Mouse (Mus musculus) testis, postnatal 10 days (tissue): ENCODE data around the gene Baat.
"Not testable (repeated sequence)": the region's sequence is repeated elsewhere in the genome, so short reads cannot be mapped to it uniquely, and the experiment has no call there.

Experiments
- DNase-seq: peaks from one replicate; pipeline ENCODE4 v3.0.0; 2021; ENCODE audit warnings: low spot score

Gene Baat

GRCm38 (mm10) chr4:49506386-49506785 is at the start of gene Baat:
Baat (minus strand) TSS chr4:49506557.
- DNase-seq, result no peak

DNA sequence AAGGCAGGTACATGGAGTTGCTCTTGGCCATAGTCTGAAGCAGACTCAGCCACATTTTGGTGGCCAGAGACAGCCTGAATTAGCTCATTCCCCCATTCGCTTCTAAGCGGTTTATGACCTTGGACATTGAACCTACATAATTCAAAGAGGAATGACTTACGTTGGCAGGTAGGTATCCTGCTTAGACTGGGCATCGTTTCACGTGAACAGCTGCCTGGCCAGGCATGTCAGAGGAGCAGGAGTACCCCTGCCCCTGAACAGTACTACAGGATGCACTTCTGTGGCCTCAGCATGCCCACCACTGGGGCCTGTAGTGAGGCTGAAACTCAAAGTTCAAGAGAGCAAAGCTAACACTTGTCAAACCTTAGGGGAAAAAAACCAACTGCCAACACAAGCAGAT is 47.0 kb upstream of the Baat start:
- DNase-seq, result no peak

GRCm38 (mm10) chr4:49549383-49549782 is 43.0 kb upstream of the Baat start, which contains the start of gene Aldob:
Aldob (minus strand) TSS chr4:49549546.
- no peak for DNase-seq

GRCm38 (mm10) chr4:49547544-49548219 is 41.3 kb upstream of the Baat start:
- DNase-seq, result no peak

GRCm38 (mm10) chr4:49546873-49547543 is 40.7 kb upstream of the Baat start:
- no peak for DNase-seq

DNA sequence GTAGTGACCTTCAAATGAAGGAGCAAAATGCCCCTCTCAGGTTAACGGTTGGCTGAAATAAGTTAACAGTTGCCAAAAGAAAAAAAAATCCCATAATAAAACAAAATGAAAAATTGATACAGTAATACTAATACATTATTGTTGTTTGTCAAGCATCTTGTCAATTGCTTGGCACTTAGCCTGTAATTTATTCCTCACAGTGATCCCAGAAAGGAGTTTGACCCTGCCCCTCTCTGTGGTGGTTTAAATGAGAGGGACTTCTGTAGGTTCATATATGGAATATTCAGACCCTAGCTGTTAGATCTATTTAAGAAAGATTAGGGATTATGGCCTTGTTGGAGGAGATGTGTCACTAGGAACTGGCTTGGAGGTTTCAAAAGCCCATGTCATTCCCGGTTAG is 39.7 kb upstream of the Baat start:
- no peak for DNase-seq

- no peak for DNase-seq
Observed at GRCm38 (mm10) chr4:49540966-49541365, 34.6 kb upstream of the Baat start.

DNA sequence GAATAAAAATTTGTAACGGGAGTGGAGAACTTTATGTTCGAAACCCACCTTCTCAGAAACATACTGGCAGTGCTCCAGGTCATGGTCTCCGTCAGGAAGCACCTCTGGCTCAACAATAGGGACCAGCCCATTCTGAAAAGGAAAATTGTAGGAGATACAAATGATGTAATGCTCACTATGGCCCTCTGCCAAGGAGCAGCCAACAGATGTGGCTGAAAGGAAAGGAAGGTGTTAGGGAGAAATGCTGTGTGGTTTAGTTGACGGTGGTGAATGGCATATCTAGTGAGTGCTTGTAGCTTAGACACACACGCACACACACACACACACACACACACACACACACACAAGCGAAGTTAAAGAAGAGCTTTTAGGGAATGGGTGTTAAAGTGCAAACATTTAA is 33.3 kb upstream of the Baat start:
- DNase-seq, result no peak

DNA sequence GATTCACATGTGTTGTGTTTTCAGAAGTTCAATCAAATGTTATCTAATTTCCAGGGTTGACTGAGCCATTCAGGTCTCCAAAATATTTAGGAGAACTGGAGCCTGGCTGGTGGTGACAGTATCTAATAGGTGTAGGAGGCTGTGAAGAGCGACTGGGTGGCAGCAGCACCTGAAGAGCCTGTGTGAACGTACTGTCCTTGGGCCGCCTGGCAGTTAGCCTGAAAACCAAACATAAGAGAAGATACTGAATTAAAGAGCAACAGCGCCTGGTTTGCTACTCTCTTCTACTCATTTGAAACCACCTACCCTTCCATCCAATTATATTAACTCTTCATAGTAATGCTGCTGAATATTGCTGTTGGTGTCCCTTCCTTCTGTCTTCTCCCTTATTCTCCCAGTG is 30.3 kb upstream of the Baat start:
- no peak for DNase-seq

- no peak for DNase-seq
Observed at GRCm38 (mm10) chr4:49535675-49536294, 29.4 kb upstream of the Baat start.

DNA sequence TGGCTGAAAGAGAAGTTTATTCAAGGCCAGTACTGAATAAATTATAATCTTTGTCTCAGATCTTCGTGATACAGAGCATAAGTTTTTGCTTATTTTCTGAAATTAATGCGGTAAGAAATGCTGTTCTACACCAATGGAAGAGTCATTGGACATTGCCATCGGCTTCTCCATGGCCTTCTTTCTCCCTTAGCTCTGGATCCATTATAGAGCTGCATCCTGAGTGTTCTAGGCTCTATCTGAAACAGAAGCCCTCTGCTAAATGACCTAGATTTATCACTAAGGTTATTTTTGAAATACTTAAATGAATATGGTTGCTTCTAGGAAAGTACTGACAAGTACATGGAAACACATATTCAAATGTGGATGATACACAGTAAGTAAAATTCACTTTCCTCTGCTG is 28.7 kb upstream of the Baat start:
- DNase-seq, result no peak

GRCm38 (mm10) chr4:49522576-49522975 is 16.2 kb upstream of the Baat start:
- peak; percentile 71 for DNase-seq

DNA sequence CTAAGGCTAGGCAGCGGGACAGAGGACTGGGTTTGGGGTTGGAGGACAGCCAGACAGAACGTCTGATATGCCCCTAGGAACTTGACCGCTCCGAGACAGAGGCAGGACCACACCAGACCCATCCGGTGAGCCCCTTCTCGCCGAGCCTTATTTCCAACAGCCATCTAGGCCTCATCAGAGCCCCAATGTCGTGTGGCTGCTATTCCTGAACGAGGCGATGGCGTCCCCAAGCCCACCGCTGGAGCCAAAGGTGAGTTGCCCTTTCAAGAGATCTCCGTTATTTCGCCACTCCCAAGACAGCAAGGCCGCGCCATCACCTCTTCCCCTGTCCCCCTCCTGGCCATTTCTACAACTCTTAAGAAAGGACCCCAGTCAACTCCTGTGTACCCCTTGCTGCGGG is 15.0 kb upstream of the Baat start:
- no peak for DNase-seq

GRCm38 (mm10) chr4:49520572-49521340 is 14.4 kb upstream of the Baat start, which contains the start of the genes Mrpl50 and Zfp189:
Mrpl50 (minus strand) TSS chr4:49521093.
Zfp189 (plus strand) TSS chr4:49521176.
- DNase-seq, result peak; percentile 88

GRCm38 (mm10) chr4:49519476-49519875 is 13.1 kb upstream of the Baat start:
- DNase-seq, result no peak

GRCm38 (mm10) chr4:49514441-49514840 is 8.1 kb upstream of the Baat start:
- no peak for DNase-seq

GRCm38 (mm10) chr4:49512636-49513035 is 6.3 kb upstream of the Baat start:
- no peak for DNase-seq

- DNase-seq, result not testable (repeated sequence)
Observed at GRCm38 (mm10) chr4:49510236-49510835, 4.0 kb upstream of the Baat start.

DNA sequence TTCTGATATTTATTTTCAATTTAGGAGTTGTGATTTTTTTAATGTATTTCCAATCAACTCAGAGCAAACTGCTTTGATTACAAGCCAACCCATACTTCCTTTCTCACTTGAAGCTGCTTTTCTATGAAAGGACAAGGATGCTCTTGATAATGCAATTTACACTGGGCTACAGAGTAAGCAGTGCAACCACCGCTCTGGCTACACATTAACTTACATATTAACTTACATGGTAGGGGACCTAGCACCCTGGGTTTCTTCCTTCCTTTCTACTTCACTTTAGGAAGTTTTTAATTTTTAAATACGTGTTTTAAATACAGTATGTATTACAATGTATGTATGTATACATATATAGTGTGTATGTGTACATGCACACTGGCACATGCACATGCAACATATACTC is 2.8 kb upstream of the Baat start:
- no peak for DNase-seq

DNA sequence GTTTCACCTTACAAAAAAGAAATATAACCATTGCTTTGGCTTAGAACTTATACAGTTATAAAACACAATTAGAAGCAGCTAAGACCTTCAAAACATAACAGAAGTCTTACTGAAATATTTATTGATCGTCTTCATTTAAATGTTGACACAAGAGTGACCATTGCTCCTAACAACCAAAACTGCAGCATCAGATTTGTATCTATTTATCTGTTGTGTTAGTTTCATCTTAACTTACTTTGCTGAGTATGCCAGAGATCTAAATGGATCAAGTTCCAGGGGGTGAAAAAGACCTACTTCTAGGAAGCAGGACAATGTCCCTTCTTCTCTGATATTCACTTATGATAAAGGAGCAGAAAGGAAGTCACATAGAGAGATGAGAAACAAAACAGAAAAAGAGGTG is 2.8 kb downstream of the Baat start:
- no peak for DNase-seq

DNA sequence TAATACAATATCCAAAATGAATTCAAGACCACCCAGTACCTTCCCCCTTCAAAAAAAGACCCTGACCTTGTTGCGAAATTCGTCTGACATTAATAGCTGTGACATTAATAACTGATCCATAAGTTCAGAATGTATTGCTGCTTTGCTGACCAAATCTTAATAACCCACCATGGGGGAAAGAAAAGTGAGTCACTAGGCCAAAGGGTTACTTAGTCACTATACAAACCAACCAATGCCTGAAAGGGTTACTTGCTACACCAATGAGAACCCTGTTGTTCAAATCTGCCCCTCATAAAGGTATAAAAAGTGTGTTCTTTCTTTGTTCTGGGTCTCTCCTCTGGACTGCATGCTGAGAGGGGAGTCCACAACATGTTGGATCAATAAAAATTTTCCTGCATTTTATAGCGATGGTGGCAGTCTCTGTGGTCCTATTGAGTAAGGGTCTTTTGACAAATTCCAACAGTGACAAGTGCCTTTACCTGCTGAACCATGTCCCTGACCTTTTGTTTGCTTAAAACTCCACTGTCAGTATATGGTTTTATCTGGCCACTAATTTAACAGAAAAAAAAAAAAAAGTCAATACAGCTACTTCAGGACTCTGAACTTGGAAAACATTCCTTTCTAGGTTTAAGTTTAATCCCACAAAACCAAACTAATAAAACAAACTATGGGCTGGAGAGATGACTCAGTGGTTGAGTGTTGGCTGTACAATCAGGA is 20.3 kb downstream of the Baat start:
- DNase-seq, result not testable (repeated sequence)
